Mouse (Mus musculus): Measurements from ENCODE around the gene Ggcx.
"Not testable (repeated sequence)": the region's sequence is repeated elsewhere in the genome, so short reads cannot be mapped to it uniquely, and the experiment has no call there.

Ggcx gene

GRCm38 (mm10) chr6:72465361-72466157, 51.5 kb downstream of the Ggcx start:
- no peak for DNase-seq

GRCm38 (mm10) chr6:72466171-72466570, 52.1 kb downstream of the Ggcx start:
- DNase-seq: no peak

GRCm38 (mm10) chr6:72473264-72474041, 59.3 kb downstream of the Ggcx start:
- peak; percentile 39 for DNase-seq

- no peak for DNase-seq
Observed at GRCm38 (mm10) chr6:72475221-72475985, 61.3 kb downstream of the Ggcx start.

GRCm38 (mm10) chr6:72476836-72477235, 62.7 kb downstream of the Ggcx start:
- DNase-seq: no peak

GRCm38 (mm10) chr6:72477621-72478020, 63.5 kb downstream of the Ggcx start:
- DNase-seq: no peak

GRCm38 (mm10) chr6:72478691-72479090, 64.6 kb downstream of the Ggcx start:
- DNase-seq: not testable (repeated sequence)

- no peak for DNase-seq
Observed at GRCm38 (mm10) chr6:72479645-72480421, 65.7 kb downstream of the Ggcx start.

GRCm38 (mm10) chr6:72480422-72480702, 66.3 kb downstream of the Ggcx start:
- DNase-seq: no peak
